Mouse (Mus musculus): ENCODE measurements around the gene Ankrd52.

Ankrd52 gene

DNA sequence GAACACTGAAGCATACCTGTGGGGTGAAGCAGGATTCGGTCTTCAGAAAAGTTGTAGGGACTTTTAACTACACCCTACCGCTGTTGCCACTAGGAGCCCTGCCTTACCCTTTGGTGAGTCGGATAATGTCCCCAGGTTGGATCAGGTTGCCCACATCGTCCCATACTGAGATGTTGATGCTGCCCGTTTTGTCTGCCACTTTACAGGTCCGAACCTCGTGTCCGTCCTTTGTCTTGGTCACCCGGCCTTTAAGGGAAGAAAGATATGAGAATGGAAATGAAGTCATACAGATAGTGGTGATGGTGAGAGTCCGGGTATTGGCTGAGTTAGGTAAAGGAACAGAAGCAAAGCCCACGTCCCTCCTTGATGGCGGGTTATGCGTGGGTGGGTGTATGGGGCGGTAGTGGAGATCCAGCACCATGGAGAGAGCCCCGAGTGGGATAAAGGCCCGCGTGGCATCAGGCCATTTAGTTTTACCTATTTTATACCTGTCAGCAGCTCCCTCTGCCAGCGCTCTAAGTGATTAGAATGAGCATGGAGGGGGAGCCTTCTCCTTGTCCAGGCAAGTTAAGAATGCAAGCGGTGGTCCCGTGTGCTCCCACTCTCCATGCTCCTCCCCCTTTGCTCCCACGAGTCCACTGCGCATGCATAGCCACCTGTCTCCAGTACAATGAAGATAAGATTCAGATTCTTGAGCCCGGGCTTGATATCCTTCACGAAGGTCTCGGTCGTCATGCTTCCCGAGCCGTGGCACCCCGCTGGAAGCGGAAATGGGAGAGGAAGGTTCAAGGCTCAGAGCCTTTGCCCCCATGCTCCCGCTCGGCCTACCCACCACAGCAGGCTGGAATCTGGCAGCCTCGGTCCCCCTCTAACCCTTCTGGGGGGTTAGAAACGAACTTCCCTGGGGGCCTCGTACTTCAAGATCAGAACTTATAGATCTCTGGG, 31.9 kb downstream of the Ankrd52 start:
- DNase-seq: peak; percentile 32

- peak; percentile 99 for DNase-seq
These were observed 33.0 kb downstream of the Ankrd52 start for GRCm38 (mm10) chr10:128409692-128410559.

DNA sequence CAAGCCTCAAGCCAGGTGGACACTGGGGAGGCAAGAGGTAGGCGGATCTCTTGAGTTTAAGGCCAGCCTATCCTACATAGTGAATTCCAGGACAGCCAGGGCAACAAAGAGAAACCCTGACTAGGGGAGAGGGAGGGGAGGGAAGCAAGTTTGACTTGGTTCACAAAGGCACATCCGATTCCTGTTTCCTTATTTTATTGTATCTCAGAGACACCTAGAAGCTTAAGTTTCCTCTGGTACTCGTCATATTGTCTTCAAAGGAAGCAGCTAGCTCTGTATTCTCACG, 33.6 kb downstream of the Ankrd52 start:
- no peak for DNase-seq

GRCm38 (mm10) chr10:128411211-128412054, 34.5 kb downstream of the Ankrd52 start, which contains the start of the genes Nabp2 and Rnf41:
Gene Nabp2, minus strand, starts transcription at chr10:128411492.
Gene Rnf41, plus strand, starts transcription at chr10:128411657.
- DNase-seq: peak; percentile 98

GRCm38 (mm10) chr10:128412055-128412381, 35.1 kb downstream of the Ankrd52 start:
- DNase-seq: peak; percentile 73

DNA sequence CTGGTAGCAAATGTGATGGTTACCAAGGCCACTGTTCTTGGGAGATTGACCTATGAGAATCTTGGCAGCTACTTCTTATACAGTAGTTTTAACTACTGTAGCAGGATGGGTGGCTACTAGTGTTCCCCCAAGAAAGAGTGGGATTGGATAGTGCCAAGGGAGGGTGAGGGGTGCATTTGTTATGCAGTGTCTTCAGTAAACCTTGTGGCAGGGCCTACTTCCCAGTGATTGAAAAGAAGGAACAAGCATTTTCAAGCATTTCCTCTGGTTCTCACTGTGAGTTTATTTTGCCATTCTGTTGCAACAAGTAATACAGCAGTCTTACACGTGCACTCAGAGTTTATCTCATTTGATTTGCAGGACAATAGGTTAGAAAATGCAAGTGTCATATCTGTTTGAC, 35.6 kb downstream of the Ankrd52 start:
- DNase-seq: no peak

DNA sequence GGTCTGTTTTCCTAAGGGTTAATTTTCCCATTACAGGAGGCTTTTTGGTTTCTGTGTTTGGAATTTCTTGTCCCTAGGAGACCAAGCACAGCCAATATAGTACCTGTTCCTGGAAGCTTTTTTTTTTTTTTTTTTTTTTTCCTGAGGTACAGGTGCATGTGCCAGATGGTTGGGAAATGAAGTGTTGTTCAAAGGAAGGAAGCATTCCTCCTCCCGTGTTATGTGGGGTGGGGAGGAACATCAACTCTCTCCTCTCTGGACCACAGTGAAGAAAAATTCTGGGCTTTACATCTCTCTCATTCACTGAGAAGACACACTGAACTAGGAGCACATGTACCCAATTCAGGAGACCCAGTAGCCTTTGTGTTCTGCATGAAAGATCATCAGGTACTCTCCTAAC, 36.2 kb downstream of the Ankrd52 start:
- no peak for DNase-seq

DNA sequence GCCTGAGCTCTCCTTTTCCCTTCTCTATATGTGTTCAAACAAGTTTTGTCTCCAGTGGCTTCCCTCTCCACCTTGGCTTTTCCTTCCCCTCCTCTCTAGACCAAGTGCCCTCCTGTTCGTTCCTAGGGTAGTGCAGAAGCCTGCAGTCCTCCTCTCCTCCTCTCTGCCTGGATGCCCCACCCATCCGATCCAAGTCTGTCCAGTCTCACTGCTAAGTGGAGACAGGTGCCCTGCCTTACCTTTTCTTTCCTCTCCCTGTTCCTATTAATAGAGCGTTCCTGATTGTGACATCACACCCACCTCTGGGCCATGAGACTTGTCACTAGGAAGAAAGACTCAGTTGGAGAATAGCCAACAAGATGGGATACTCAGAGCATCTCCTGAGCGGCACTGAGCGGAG, 37.9 kb downstream of the Ankrd52 start:
- DNase-seq: no peak

GRCm38 (mm10) chr10:128422426-128422825, 45.5 kb downstream of the Ankrd52 start:
- DNase-seq: no peak

DNA sequence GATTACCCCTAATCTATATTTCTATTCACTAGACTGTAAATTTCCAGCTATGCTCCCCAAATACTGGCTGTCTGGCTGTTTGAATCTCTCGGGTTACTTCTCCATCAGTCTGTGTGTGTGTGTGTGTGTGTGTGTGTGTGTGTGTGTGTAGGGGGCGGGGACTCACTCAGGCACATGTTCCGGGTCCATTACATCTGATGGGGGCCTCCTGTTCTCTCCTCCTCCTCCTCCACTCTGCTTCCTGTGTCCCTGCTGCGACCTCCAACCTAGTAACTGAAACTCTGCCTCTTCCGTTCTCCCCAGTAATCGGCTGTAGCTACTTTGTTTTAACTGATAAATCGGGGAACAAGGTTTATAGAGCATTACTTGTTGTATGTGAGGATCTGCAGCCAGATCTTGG, 47.7 kb downstream of the Ankrd52 start:
- DNase-seq: no peak

- no peak for DNase-seq
These were observed 48.3 kb downstream of the Ankrd52 start for GRCm38 (mm10) chr10:128425260-128425659.

- no peak for DNase-seq
These were observed 52.1 kb downstream of the Ankrd52 start for GRCm38 (mm10) chr10:128429052-128429451.

DNA sequence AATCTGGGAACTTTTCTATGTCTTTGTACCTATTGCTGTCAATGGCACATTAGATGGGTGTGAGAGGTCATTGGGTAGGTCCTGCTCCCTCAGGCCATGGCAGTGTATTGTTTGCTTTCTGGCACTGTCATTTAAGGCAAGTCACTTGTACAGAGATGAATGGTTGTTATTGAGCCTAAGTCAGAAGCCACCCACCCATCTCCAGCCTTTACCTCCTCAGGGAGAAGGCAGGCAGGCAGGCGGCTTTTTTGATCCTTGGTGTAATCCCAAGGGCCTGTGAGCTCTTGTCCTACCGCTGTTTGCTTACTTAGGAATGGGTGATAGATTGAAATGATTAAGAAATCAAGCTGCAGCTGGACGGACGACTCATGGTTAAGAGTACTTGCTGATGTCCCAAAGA, 52.5 kb downstream of the Ankrd52 start:
- DNase-seq: no peak

DNA sequence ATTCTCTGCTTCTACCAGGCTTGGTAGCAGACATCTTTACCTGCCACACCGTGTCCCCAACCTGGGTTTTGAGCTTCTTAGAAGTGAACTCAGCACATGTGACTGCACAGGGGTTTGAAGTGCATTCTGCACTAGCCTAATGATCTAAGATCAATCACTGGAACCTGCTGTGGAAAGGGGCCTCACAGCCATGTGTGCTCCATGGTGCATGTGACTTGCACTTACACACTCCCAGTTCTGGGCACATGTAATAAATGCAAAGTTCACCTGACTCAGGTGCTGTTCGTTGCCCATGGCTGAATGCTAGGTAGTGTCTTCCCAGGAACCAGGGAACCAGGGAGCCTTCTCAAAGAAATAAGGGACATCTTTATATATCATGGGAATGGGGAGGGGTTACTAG, 56.5 kb downstream of the Ankrd52 start:
- DNase-seq: no peak

DNA sequence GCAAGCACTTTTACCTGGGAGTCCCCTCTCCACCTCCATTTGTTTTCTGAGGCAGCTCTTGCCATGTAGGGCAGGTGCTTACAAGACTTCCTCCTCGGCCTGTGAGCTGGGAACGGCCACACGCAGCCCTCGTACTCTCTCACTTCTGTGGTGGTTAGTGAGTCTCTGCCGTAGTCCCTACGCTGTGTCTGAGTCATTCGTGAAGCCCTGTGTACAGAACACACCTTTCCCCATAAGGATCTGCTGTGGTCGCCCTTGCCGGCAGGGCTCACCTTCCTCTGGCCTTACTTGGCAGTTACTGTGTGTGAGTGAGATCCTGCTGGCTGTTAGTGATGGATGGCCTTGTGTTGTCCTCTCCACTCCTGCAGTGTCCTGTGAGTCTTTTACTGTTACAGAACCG, 57.8 kb downstream of the Ankrd52 start:
- no peak for DNase-seq

DNA sequence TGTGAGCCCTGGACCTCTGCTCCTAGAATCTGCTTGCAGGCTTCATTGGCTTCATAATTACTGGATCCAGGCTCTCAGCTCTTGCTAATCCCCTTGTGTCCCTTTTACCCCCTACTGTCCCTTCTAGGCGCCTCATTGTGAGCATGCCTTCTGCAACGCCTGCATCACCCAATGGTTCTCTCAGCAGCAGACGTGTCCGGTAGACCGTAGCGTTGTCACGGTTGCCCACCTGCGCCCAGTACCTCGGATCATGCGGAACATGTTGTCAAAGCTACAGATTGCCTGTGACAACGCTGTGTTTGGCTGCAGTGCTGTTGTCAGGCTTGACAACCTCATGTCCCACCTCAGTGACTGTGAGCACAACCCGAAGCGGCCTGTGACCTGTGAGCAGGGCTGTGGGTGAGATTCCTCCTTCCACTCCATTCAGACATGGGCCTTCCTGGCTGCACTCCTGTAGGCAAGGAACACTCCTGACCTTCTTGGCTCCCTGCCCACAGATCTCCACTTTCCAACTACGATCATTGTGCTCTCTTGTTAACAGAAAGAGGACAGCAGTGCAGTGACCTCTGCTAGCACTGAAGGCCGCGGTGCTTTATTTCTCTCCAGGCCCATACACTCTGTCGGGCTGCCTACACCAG, 58.4 kb downstream of the Ankrd52 start:
- peak; percentile 55 for DNase-seq

DNA sequence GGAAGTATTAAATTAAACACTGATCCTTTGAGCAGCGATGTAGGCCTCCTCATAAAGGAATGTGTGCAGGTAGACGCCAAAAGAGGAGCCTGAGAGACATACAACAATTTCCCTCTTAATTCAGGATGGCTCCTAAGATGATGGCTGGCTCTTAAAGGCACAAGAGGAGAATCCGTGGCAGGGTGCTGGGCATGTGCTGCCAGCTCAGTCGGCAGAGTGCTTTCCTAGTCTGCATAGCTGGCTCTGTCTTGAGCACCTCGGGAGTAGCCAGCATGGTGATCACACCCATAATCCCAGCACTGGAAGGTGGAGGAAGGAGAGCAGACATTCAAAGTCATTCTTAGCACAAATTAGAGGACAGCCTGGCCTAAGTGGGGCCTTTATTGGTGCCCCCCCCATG, 59.0 kb downstream of the Ankrd52 start:
- DNase-seq: no peak

DNA sequence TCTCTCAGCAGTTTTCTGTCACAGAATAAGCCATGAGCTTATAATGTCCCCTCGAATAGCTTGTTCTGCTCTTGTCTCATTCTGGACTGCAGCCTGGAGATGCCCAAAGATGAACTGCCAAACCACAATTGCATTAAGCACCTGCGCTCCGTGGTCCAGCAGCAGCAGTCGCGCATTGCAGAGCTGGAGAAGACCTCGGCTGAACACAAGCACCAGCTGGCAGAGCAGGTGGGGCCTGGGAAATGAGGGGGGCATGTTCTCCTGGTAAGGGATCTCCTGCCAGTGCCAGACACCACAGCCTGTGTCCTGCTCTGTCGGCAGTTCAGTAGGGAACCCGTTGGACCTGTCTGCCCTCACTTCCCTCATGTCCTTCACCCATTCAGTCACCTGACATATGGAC, 59.5 kb downstream of the Ankrd52 start:
- DNase-seq: no peak

- DNase-seq: peak; percentile 37
These were observed 61.9 kb downstream of the Ankrd52 start for GRCm38 (mm10) chr10:128438675-128439279.

- peak; percentile 46 for DNase-seq
These were observed 63.5 kb downstream of the Ankrd52 start for GRCm38 (mm10) chr10:128440407-128440806.

DNA sequence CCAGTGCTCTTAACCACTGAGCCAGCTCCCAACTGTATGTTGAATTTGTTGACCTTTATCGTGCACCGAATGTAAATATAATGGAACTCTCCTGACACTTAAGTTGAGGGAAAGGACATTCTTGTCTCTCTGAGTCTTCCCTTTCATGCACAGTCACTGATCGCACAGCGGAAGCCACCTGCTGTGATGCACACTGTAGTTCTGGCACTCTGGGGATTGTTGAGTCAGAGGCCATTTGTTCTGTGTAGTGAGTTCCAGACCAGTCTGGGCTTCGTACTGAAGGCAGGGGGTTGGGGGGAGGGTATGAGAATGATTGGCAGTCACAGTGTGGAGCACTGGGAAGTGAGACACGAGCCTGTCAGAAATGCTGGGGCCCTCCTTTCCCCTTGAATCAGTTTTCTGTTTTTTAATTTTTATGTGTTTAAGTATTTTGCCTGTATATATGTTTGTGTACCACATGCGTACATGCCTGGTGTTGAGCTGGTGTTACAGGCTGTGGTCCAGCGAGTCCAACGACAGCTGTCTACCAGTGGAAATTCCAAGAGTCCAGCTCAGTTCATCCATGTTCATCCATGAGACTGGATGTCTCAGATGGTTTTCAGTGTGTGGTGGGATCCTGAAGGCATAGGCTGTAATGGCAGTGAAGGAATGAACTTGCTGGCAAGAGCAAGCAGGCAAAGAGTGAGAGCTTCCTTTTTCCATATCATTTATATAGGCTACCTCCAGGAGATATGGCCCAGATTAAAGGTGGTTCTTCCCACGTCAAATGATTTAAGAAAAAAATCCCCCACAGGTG, 64.6 kb downstream of the Ankrd52 start:
- no peak for DNase-seq

Measured in lung, postnatal 10 days (tissue).